Mouse (Mus musculus): ENCODE measurements around the gene Vps33a.
A peak's percentile ranks its signal among the peaks of the same experiment; 100 is the strongest.

The Vps33a gene

GRCm38 (mm10) chr5:123572357-123573186 lies at the start of gene Vps33a:
Vps33a (minus strand) TSS chr5:123573038.
- peak; percentile 98 for DNase-seq (ENCODE audit: low read depth)

GRCm38 (mm10) chr5:123622421-123622820 lies 49.6 kb upstream of the Vps33a start:
- DNase-seq (ENCODE audit: low read depth), result no peak

- DNase-seq (ENCODE audit: low read depth), result peak; percentile 35
These were observed 45.7 kb upstream of the Vps33a start for GRCm38 (mm10) chr5:123618558-123618957.

- DNase-seq (ENCODE audit: low read depth), result no peak
These were observed 41.4 kb upstream of the Vps33a start for GRCm38 (mm10) chr5:123614246-123614645.

- peak; percentile 75 for DNase-seq (ENCODE audit: low read depth)
These were observed 37.0 kb upstream of the Vps33a start for GRCm38 (mm10) chr5:123609843-123610242.

GRCm38 (mm10) chr5:123609416-123609815 lies 36.6 kb upstream of the Vps33a start:
- no peak for DNase-seq (ENCODE audit: low read depth)

GRCm38 (mm10) chr5:123607211-123607669 lies 34.4 kb upstream of the Vps33a start:
- DNase-seq (ENCODE audit: low read depth), result no peak

- DNase-seq (ENCODE audit: low read depth), result no peak
These were observed 30.7 kb upstream of the Vps33a start for GRCm38 (mm10) chr5:123603496-123603895.

- no peak for DNase-seq (ENCODE audit: low read depth)
These were observed 29.3 kb upstream of the Vps33a start for GRCm38 (mm10) chr5:123602174-123602573.

GRCm38 (mm10) chr5:123599319-123599718 lies 26.5 kb upstream of the Vps33a start:
- no peak for DNase-seq (ENCODE audit: low read depth)

- no peak for DNase-seq (ENCODE audit: low read depth)
These were observed 20.9 kb upstream of the Vps33a start for GRCm38 (mm10) chr5:123593622-123594280.

- DNase-seq (ENCODE audit: low read depth), result no peak
These were observed 7.2 kb upstream of the Vps33a start for GRCm38 (mm10) chr5:123580043-123580442.

- no peak for DNase-seq (ENCODE audit: low read depth)
These were observed 3.9 kb upstream of the Vps33a start for GRCm38 (mm10) chr5:123576696-123577095.

GRCm38 (mm10) chr5:123573362-123573761 lies 524 bp upstream of the Vps33a start:
- no peak for DNase-seq (ENCODE audit: low read depth)

- no peak for DNase-seq (ENCODE audit: low read depth)
These were observed 11.7 kb downstream of the Vps33a start for GRCm38 (mm10) chr5:123561128-123561527.

- no peak for DNase-seq (ENCODE audit: low read depth)
These were observed 13.2 kb downstream of the Vps33a start for GRCm38 (mm10) chr5:123559588-123559987.

GRCm38 (mm10) chr5:123556451-123556850 lies 16.4 kb downstream of the Vps33a start:
- DNase-seq (ENCODE audit: low read depth), result no peak

- DNase-seq (ENCODE audit: low read depth), result no peak
These were observed 17.1 kb downstream of the Vps33a start for GRCm38 (mm10) chr5:123555693-123556092.

GRCm38 (mm10) chr5:123533801-123534200 lies 39.0 kb downstream of the Vps33a start:
- no peak for DNase-seq (ENCODE audit: low read depth)

GRCm38 (mm10) chr5:123530056-123530455 lies 42.8 kb downstream of the Vps33a start:
- no peak for DNase-seq (ENCODE audit: low read depth)

- DNase-seq (ENCODE audit: low read depth), result no peak
These were observed 44.2 kb downstream of the Vps33a start for GRCm38 (mm10) chr5:123528641-123529040.

- DNase-seq (ENCODE audit: low read depth), result no peak
These were observed 46.8 kb downstream of the Vps33a start for GRCm38 (mm10) chr5:123525916-123526495.

GRCm38 (mm10) chr5:123525281-123525680 lies 47.6 kb downstream of the Vps33a start, which contains the start of gene Gm49027:
Gm49027 (minus strand) TSS chr5:123525488.
- DNase-seq (ENCODE audit: low read depth), result no peak

Data from c-Kit-positive CD71-negative TER-119-negative erythroid progenitor cells, embryonic 14.5 days (primary cell).